Mouse (Mus musculus): Measurements from ENCODE around the gene Mylpf. TPM values are rescaled to one million over a fixed set of nuclear protein-coding genes. Genes with fewer than 3 reads are reported as not detected.

Mylpf gene
- polyA plus RNA-seq, 1 experiment from 2014 or later: 31.6 TPM

- H3K27ac ChIP-seq (ENCODE audit: low read length): peak within 1 kb of the TSS; percentile 80
- no peaks in the 10 kb centered on the region for H3K9me3 ChIP-seq (replicated peaks; ENCODE audit: control insufficient read depth, low read length)
- H3K4me2 ChIP-seq (ENCODE audit: low read depth, low read length): peak within 1 kb of the TSS; percentile 89
- H3K27me3 ChIP-seq (ENCODE audit: control insufficient read depth, insufficient read depth, low read length): no peaks in the 10 kb centered on the region
- peaks cover 54% of the 10 kb centered on the region for H3K36me3 ChIP-seq (ENCODE audit: control insufficient read depth, insufficient read depth)
- ATAC-seq (replicated peaks; ENCODE audit: extremely low read depth, insufficient read depth, low FRiP score): peak; percentile 96
- peak within 1 kb of the TSS; percentile 75 for H3K9ac ChIP-seq (ENCODE audit: low read length)
- peaks cover 16% of the 10 kb centered on the region for H3K4me1 ChIP-seq (ENCODE audit: control insufficient read depth, insufficient read depth, low read length)
- peak within 1 kb of the TSS; percentile 63 for H3K4me3 ChIP-seq (ENCODE audit: low read length)
- under 1% methylated on average over 51 of the region's 51 CpGs for WGBS
These were observed 13.0 kb upstream of the Mylpf start, which contains the start of gene Cd2bp2 for GRCm38 (mm10) chr7:127195544-127196295. TSS of gene Cd2bp2 (minus strand) at chr7:127196050.

- peak overlapping the region; percentile 74 for H3K9ac ChIP-seq (ENCODE audit: low read length)
- peaks cover 16% of the 10 kb centered on the region for H3K4me1 ChIP-seq (ENCODE audit: control insufficient read depth, insufficient read depth, low read length)
- H3K27ac ChIP-seq (ENCODE audit: low read length): peak overlapping the region; percentile 80
- H3K27me3 ChIP-seq (ENCODE audit: control insufficient read depth, insufficient read depth, low read length): no peaks in the 10 kb centered on the region
- H3K9me3 ChIP-seq (replicated peaks; ENCODE audit: control insufficient read depth, low read length): no peaks in the 10 kb centered on the region
- ATAC-seq (replicated peaks; ENCODE audit: extremely low read depth, insufficient read depth, low FRiP score): no peak
- peak overlapping the region; percentile 63 for H3K4me3 ChIP-seq (ENCODE audit: low read length)
- H3K4me2 ChIP-seq (ENCODE audit: low read depth, low read length): peak overlapping the region; percentile 89
- 59% methylated on average over 11 of the region's 11 CpGs for WGBS
- peaks cover 56% of the 10 kb centered on the region for H3K36me3 ChIP-seq (ENCODE audit: control insufficient read depth, insufficient read depth)
These were observed 12.2 kb upstream of the Mylpf start for GRCm38 (mm10) chr7:127196484-127196883.

- 34% methylated on average over 2 of the region's 2 CpGs for WGBS
- peaks cover 20% of the 10 kb centered on the region for H3K36me3 ChIP-seq (ENCODE audit: control insufficient read depth, insufficient read depth)
- H3K9ac ChIP-seq (ENCODE audit: low read length): peak overlapping the region; percentile 95
- peaks cover 21% of the 10 kb centered on the region for H3K4me1 ChIP-seq (ENCODE audit: control insufficient read depth, insufficient read depth, low read length)
- peak overlapping the region; percentile 88 for H3K4me3 ChIP-seq (ENCODE audit: low read length)
- H3K27ac ChIP-seq (ENCODE audit: low read length): peak overlapping the region; percentile 87
- H3K9me3 ChIP-seq (replicated peaks; ENCODE audit: control insufficient read depth, low read length): no peaks in the 10 kb centered on the region
- H3K27me3 ChIP-seq (ENCODE audit: control insufficient read depth, insufficient read depth, low read length): no peaks in the 10 kb centered on the region
- peak overlapping the region; percentile 96 for H3K4me2 ChIP-seq (ENCODE audit: low read depth, low read length)
- ATAC-seq (replicated peaks; ENCODE audit: extremely low read depth, insufficient read depth, low FRiP score): no peak
These were observed 2.1 kb upstream of the Mylpf start for GRCm38 (mm10) chr7:127206606-127207005.

- Histone ChIP-seq H3K4me1 (ENCODE audit: control insufficient read depth, insufficient read depth, low read length) (peaks cover 21% of the 10 kb centered on the region), H3K27me3 (ENCODE audit: control insufficient read depth, insufficient read depth, low read length) (no peaks in the 10 kb centered on the region), H3K27ac (ENCODE audit: low read length) (peak overlapping the region; percentile 87), H3K36me3 (ENCODE audit: control insufficient read depth, insufficient read depth) (peaks cover 11% of the 10 kb centered on the region), H3K4me2 (ENCODE audit: low read depth, low read length) (peak overlapping the region; percentile 96), H3K4me3 (ENCODE audit: low read length) (peak overlapping the region; percentile 88), H3K9me3 (replicated peaks; ENCODE audit: control insufficient read depth, low read length) (no peaks in the 10 kb centered on the region), H3K9ac (ENCODE audit: low read length) (peak overlapping the region; percentile 95)
- no peak; the same call in 1 of the 2 replicates for ATAC-seq (replicated peaks; ENCODE audit: extremely low read depth, insufficient read depth, low FRiP score)
- under 1% methylated on average over 53 of the region's 53 CpGs for WGBS
These were observed 1.1 kb upstream of the Mylpf start for GRCm38 (mm10) chr7:127207374-127208294.

- H3K27me3 ChIP-seq (ENCODE audit: control insufficient read depth, insufficient read depth, low read length): no peaks in the 10 kb centered on the region
- no peaks in the 10 kb centered on the region for H3K9me3 ChIP-seq (replicated peaks; ENCODE audit: control insufficient read depth, low read length)
- peak within 1 kb of the TSS; percentile 96 for H3K4me2 ChIP-seq (ENCODE audit: low read depth, low read length)
- no peak; the same call in 1 of the 2 replicates for ATAC-seq (replicated peaks; ENCODE audit: extremely low read depth, insufficient read depth, low FRiP score)
- H3K4me1 ChIP-seq (ENCODE audit: control insufficient read depth, insufficient read depth, low read length): peaks cover 21% of the 10 kb centered on the region
- H3K4me3 ChIP-seq (ENCODE audit: low read length): peak within 1 kb of the TSS; percentile 88
- under 1% methylated on average over 40 of the region's 44 CpGs for WGBS
- peak within 1 kb of the TSS; percentile 95 for H3K9ac ChIP-seq (ENCODE audit: low read length)
- peaks cover 5% of the 10 kb centered on the region for H3K36me3 ChIP-seq (ENCODE audit: control insufficient read depth, insufficient read depth)
- H3K27ac ChIP-seq (ENCODE audit: low read length): peak within 1 kb of the TSS; percentile 89
These were observed 466 bp upstream of the Mylpf start, which contains the start of gene Tbc1d10b for GRCm38 (mm10) chr7:127208295-127208552. TSS of gene Tbc1d10b (minus strand) at chr7:127208468.

- Histone ChIP-seq H3K36me3 (ENCODE audit: control insufficient read depth, insufficient read depth) (peaks cover 3% of the 10 kb centered on the region), H3K27me3 (ENCODE audit: control insufficient read depth, insufficient read depth, low read length) (no peaks in the 10 kb centered on the region), H3K4me2 (ENCODE audit: low read depth, low read length) (peak overlapping the region; percentile 73), H3K9ac (ENCODE audit: low read length) (peak overlapping the region; percentile 68), H3K4me1 (ENCODE audit: control insufficient read depth, insufficient read depth, low read length) (peaks cover 29% of the 10 kb centered on the region), H3K9me3 (replicated peaks; ENCODE audit: control insufficient read depth, low read length) (no peaks in the 10 kb centered on the region), H3K4me3 (ENCODE audit: low read length) (no peak overlapping the region), H3K27ac (ENCODE audit: low read length) (peak overlapping the region; percentile 89)
- no peak for ATAC-seq (replicated peaks; ENCODE audit: extremely low read depth, insufficient read depth, low FRiP score)
- WGBS: 79% methylated on average over 5 of the region's 5 CpGs
These were observed 1.2 kb downstream of the Mylpf start for GRCm38 (mm10) chr7:127209851-127210250.

- Histone ChIP-seq H3K4me3 (ENCODE audit: low read length) (no peak overlapping the region), H3K36me3 (ENCODE audit: control insufficient read depth, insufficient read depth) (no peaks in the 10 kb centered on the region), H3K9ac (ENCODE audit: low read length) (no peak overlapping the region), H3K27ac (ENCODE audit: low read length) (no peak overlapping the region), H3K4me2 (ENCODE audit: low read depth, low read length) (no peak overlapping the region), H3K27me3 (ENCODE audit: control insufficient read depth, insufficient read depth, low read length) (no peaks in the 10 kb centered on the region), H3K4me1 (ENCODE audit: control insufficient read depth, insufficient read depth, low read length) (peaks cover 28% of the 10 kb centered on the region), H3K9me3 (replicated peaks; ENCODE audit: control insufficient read depth, low read length) (no peaks in the 10 kb centered on the region)
- 86% methylated on average over 4 of the region's 4 CpGs for WGBS
- ATAC-seq (replicated peaks; ENCODE audit: extremely low read depth, insufficient read depth, low FRiP score): no peak
These were observed 1.6 kb downstream of the Mylpf start for GRCm38 (mm10) chr7:127210266-127210665.

GRCm38 (mm10) chr7:127211014-127211745 lies 2.5 kb downstream of the Mylpf start:
- Histone ChIP-seq H3K9me3 (replicated peaks; ENCODE audit: control insufficient read depth, low read length) (no peaks in the 10 kb centered on the region), H3K4me1 (ENCODE audit: control insufficient read depth, insufficient read depth, low read length) (peaks cover 25% of the 10 kb centered on the region), H3K27me3 (ENCODE audit: control insufficient read depth, insufficient read depth, low read length) (no peaks in the 10 kb centered on the region), H3K36me3 (ENCODE audit: control insufficient read depth, insufficient read depth) (no peaks in the 10 kb centered on the region), H3K4me3 (ENCODE audit: low read length) (no peak overlapping the region), H3K27ac (ENCODE audit: low read length) (no peak overlapping the region), H3K4me2 (ENCODE audit: low read depth, low read length) (no peak overlapping the region), H3K9ac (ENCODE audit: low read length) (no peak overlapping the region)
- no peak for ATAC-seq (replicated peaks; ENCODE audit: extremely low read depth, insufficient read depth, low FRiP score)
- WGBS: 54% methylated on average over 5 of the region's 5 CpGs

All from heart, embryonic 16.5 days (tissue).